Mouse (Mus musculus) thymus, postnatal 10 days (tissue): Measurements from ENCODE around the gene Pno1.

ENCODE experiments used
- DNase-seq, 2 experiments: peaks; one replicate each; pipeline ENCODE4 v3.0.0; 2021; ENCODE audit warnings: low spot score in 2 of 2

The Pno1 gene

GRCm38 (mm10) chr11:17180753-17181152, 30.6 kb downstream of the Pno1 start:
- no peak for DNase-seq

GRCm38 (mm10) chr11:17176638-17177037, 34.7 kb downstream of the Pno1 start:
- DNase-seq, result no peak

DNA sequence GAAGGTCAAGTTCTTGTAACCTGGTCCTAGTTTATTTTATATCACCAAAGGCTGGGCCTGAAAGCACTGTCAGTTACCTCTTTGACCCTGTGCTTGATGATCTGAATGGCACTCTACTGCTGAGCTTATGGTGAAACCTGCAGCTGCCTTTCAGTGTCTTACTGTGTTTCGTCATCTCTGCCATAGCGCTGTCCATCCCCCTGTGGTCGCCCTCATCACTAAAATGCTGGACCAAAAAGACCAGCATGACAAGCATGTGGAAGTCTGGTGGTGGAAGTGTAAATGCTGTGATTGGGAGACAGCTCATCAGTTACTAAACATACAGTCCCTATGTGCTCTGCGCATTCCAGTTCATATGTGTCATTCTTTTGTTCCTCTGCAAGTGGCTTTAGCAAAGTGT, 39.1 kb downstream of the Pno1 start:
- DNase-seq, result no peak

GRCm38 (mm10) chr11:17170938-17171729, 40.2 kb downstream of the Pno1 start:
- DNase-seq, result no peak

GRCm38 (mm10) chr11:17169262-17169661, 42.1 kb downstream of the Pno1 start:
- no peak for DNase-seq

DNA sequence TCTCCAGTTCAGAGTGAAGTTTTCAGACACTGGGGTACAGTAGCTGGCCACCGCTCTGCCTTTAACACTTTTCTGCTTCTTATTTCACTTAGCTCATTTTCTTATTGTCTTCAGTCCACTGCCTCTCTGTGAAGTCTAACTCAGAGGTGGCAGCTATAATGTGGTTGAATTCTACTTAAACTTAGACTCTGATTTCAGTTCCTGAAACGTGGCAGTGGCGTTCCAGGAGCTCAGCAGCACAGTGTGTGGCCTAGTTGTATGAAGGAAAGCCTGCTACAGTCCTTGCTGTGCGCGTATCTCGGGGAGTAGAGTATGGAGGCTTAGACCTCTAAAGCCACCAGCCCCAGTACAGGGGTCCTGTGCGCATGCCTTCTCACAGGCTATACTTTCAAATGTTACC, 44.7 kb downstream of the Pno1 start:
- no peak for DNase-seq

DNA sequence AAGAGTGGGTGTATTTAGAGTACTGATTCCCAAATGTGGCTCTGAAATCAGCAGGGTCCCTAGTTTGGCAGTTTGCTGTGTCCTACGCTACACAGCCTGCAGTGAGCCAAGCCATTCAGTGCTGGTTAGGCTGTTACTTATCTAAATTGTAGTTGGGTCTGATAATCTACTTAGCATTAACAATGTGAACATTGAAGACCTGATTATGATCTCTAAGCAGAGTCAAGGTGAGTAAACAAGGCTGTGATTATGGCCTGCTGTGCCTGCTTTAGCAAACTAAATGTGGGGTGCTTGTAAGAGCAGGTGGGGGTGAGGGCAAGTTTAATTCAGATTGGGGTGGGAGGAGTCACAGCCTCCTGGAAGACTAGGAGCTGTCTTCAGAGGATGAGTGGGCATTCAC, 47.4 kb downstream of the Pno1 start:
- no peak for DNase-seq

DNA sequence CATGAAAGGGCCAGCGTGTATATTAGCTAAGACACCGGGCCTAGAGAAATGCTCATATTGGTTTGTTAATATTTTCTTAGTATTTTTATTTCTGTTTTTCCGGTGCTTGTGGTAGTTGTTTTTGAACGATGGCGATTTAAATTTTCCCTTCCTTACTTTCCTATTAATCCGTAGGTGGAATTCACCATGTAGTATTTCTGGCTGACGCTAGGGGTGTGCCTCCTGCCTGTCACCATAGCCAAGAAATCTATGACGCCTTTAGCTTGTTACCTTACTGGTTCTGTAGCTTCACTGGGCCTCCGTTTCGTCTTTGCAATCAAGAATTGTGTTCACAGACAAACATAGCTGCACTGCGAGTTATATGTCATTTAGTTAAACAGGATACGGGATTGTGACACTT, 51.1 kb downstream of the Pno1 start:
- peak; percentile 23 to 42 for DNase-seq

GRCm38 (mm10) chr11:17159738-17160241, 51.6 kb downstream of the Pno1 start:
- DNase-seq, result peak; percentile 46 to 53

DNA sequence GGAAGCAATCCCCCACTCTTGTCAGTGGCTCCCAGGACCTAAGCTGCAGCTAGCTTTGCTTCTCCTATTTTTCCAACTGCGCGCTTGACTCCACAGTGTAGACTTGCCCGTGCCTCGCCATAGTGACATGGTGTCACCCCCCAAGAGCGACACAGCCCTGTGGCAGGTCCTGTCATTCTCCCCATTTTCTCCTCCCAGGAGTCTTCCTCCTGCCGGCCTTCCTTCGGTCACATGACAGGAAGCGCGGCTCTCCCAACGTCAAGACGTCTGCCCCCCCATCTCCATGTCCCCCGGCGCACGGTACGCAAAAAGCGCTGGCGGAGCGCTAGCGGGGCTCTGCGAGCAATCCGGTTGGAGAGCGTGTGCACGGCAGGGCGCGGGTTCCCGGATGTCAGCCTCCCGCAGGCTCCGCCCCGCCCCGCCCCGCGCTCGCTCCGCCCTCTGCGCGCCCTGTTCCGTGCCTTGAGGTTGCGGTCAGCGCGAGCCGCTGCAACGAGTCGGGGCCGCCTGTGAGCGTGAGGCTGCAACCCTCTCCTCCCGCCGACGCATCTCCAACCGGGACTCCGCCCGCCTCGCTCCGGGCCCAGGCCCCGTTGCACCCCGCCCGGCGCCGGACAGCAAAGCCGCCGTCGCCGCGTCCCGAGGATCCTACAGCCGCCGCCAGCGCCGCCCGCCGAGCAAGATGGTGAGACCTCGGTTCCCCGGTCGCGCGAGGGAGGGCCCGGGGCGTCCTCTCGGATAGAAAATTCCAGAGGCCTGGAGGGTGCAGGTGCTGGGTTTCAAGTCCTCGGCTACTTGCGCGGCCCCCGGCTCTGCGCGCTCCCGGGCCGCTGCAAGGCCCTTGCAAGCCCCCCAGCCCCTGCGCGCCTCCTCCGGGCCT, 52.3 kb downstream of the Pno1 start, which contains the start of gene Ppp3r1:
TSS of gene Ppp3r1 (plus strand) at position 406 of the 880 bp plus-strand sequence.
- DNase-seq, result peak; percentile 95 to 97
